Mouse (Mus musculus) ES-E14 (cell line): ENCODE measurements at regions not wholly inside any gene's neighbourhood (a gene's known extent, or its start where the extent isn't known, plus 50 kb on each side); places are given as distances from the start of the nearest gene placed in this dataset.

Experiments
- DNase-seq: peaks from one replicate; pipeline ENCODE4 v3.0.0-alpha.2; 2013; ENCODE audit warnings: low read depth, low spot score
- H3K27ac ChIP-seq: 2 replicates; pipeline ENCODE4 v1.5.1; 2012; ENCODE audit warnings: low read depth, mild to moderate bottlenecking, low read length, moderate library complexity, mixed read lengths; ENCODE audit not compliant: poor library complexity, insufficient read depth, severe bottlenecking
- H3K36me3 ChIP-seq: 2 replicates; pipeline ENCODE4 v1.6.1; 2012; ENCODE audit warnings: mild to moderate bottlenecking, low read length, moderate library complexity, mixed read lengths; ENCODE audit not compliant: control insufficient read depth, poor library complexity, insufficient read depth, severe bottlenecking
- H3K4me1 ChIP-seq, 2 experiments: fragments of 150-350 bp in 1 of 2; sonication (generic) in 1 of 2; 2 replicates each; pipeline ENCODE4 v1.6.1; 2012; ENCODE audit warnings: low read length in 2 of 2, mild to moderate bottlenecking in 1 of 2, mixed read lengths in 1 of 2; ENCODE audit not compliant: control insufficient read depth in 2 of 2, insufficient read depth in 2 of 2, poor library complexity in 1 of 2
- H3K4me3 ChIP-seq, 2 experiments: fragments of 150-350 bp in 1 of 2; sonication (generic) in 1 of 2; 2 replicates each; pipeline ENCODE4 v1.5.1; 2012; ENCODE audit warnings: low read length in 2 of 2, low read depth in 1 of 2, mild to moderate bottlenecking in 1 of 2, mixed read lengths in 1 of 2; ENCODE audit not compliant: insufficient read depth in 1 of 2, poor library complexity in 1 of 2, severe bottlenecking in 1 of 2
- H3K9ac ChIP-seq: 2 replicates; pipeline ENCODE4 v1.6.1; 2012; ENCODE audit warnings: low read depth, mild to moderate bottlenecking, low read length, mixed read lengths; ENCODE audit not compliant: poor library complexity, insufficient read depth, severe bottlenecking
- H3K9me3 ChIP-seq: fragments of 150-350 bp; sonication (generic); 2 replicates; pipeline ENCODE4 v1.6.1; 2012; ENCODE audit warnings: low read depth, mild to moderate bottlenecking, low read length; ENCODE audit not compliant: control insufficient read depth, insufficient read depth
- CHD2 ChIP-seq: IDR thresholded peaks from 2 replicates; pipeline ENCODE4 v1.6.1; 2014; ENCODE audit warnings: mild to moderate bottlenecking, low read depth, low read length, inconsistent platforms
- HCFC1 ChIP-seq: IDR thresholded peaks from 2 replicates; pipeline ENCODE4 v1.6.1; 2012; ENCODE audit warnings: low read length, inconsistent platforms, borderline replicate concordance; ENCODE audit not compliant: insufficient read depth
- MAFK ChIP-seq: IDR thresholded peaks from 2 replicates; pipeline ENCODE4 v1.6.1; 2014; ENCODE audit warnings: mild to moderate bottlenecking, low read depth, low read length, inconsistent platforms; ENCODE audit not compliant: insufficient read depth
- ZC3H11A ChIP-seq: IDR thresholded peaks from 2 replicates; pipeline ENCODE4 v1.6.1; 2012; ENCODE audit warnings: low read depth, mild to moderate bottlenecking, inconsistent platforms, low read length, borderline replicate concordance
- ZNF384 ChIP-seq: IDR thresholded peaks from 2 replicates; pipeline ENCODE4 v1.6.1; 2012; ENCODE audit warnings: low read depth, low read length, inconsistent platforms
- in situ Hi-C, 2 experiments: fragments of 600-800 bp; cut with MboI; formaldehyde crosslinking; loops; one replicate each; pipeline ENCODE4 v1.15.1; 2025; ENCODE audit warnings: low sequenced_read_pairs in 2 of 2, inconsistent platforms in 1 of 2; ENCODE audit not compliant: unreplicated experiment in 2 of 2

DNA sequence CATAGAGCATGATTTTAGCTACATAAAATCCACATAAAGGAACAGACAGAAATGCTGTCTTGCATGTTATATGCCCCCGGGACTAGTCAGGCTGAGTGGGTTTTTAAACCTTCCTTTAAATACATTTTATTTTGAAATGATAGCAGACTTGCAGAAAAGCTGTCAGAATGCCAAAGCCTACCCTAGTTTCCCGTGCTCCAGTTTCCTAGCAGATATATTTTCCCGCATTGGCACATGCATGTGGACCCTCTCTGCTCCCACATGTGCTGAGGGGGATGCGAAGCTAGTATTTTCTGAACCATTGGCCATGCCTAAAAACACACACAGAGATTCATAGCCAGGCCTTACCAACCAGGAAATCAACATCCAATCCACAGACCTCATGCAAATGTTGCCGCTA lies 105.8 kb downstream of the Utp6 start:
- DNase-seq = no peak
- no peak overlapping the region for H3K9ac ChIP-seq
- in situ Hi-C loops = no loop called here
- no peaks in the 10 kb centered on the region for H3K36me3 ChIP-seq
- no peaks in the 10 kb centered on the region for H3K4me1 ChIP-seq
- TF ChIP-seq HCFC1 (no peak), ZNF384 (no peak), ZC3H11A (no peak), CHD2 (no peak), MAFK (no peak)
- no peak overlapping the region for H3K4me3 ChIP-seq
- H3K27ac ChIP-seq = no peak overlapping the region
- H3K9me3 ChIP-seq = no peaks in the 10 kb centered on the region

DNA sequence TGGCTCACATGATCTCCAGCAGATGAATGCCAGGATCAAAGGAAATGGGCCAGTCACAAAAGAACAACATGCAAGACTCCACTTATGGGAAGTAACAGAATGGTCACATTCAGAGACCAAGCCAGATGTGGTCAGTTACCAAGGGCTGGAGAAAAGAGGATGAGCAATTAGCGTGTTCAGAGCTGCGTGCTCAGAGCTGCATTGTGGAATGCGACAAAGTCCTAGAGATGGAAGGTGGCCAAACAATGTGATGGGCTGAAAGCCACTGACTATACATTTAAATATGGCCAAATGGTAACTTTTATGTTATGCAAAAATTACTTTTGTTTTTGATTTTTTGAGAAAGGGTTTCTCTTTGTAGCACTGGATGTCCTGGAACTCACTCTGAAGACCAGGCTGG lies 112.6 kb downstream of the Utp6 start:
- in situ Hi-C loops = no loop called here
- H3K36me3 ChIP-seq = no peaks in the 10 kb centered on the region
- DNase-seq = no peak
- no peak for TF ChIP-seq ZNF384
- TF ChIP-seq CHD2 = no peak
- TF ChIP-seq ZC3H11A = no peak
- TF ChIP-seq MAFK = no peak
- TF ChIP-seq HCFC1 = no peak
- no peaks in the 10 kb centered on the region for H3K4me1 ChIP-seq
- H3K27ac ChIP-seq = no peak overlapping the region
- H3K4me3 ChIP-seq = no peak overlapping the region
- H3K9me3 ChIP-seq = no peaks in the 10 kb centered on the region
- H3K9ac ChIP-seq = no peak overlapping the region

DNA sequence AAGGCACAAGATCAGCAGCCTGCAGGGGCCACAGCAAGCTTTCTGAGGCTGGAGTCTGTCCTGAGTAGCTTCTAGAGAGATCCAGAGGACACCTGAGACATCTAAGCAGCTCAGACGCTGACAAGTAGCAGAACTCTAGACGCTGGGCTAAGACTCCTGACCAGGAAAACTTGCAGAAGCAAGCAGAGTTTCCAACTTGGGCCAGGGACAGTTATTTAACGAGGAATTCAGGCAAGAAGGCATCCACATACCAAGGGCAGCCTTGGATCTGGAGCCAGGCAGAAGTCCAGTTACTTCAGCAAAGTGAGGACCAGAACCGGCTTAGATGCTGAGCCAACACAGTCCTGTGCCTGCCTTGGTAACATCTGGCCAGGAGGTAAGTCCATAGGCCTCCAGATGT lies 117.8 kb downstream of the Utp6 start:
- no peak overlapping the region for H3K4me3 ChIP-seq
- H3K9ac ChIP-seq = no peak overlapping the region
- H3K9me3 ChIP-seq = no peaks in the 10 kb centered on the region
- H3K36me3 ChIP-seq = no peaks in the 10 kb centered on the region
- H3K4me1 ChIP-seq = no peaks in the 10 kb centered on the region
- in situ Hi-C loops = no loop called here
- TF ChIP-seq HCFC1 (no peak), MAFK (no peak), CHD2 (no peak), ZC3H11A (no peak), ZNF384 (no peak)
- no peak for DNase-seq
- no peak overlapping the region for H3K27ac ChIP-seq

DNA sequence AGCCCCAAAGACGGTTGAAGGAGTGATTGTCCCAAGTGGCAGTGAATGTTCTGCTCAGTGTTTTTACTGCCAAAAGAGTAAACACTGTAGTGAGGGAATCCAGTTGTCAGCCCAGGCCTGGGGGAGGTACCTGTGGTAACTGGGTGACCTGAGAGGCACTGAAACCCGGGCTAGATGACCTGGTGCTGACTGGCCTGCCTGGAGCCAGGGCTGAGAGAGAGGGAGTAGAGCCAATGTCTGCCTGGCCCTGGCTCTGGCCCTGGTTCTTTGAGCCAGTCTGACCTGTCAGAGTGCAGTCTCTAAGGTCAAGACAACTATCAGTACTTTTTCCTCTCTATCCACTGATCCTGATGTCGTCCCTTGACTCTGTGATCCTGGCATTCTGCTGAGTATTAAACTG lies 119.2 kb downstream of the Utp6 start:
- H3K36me3 ChIP-seq = no peaks in the 10 kb centered on the region
- H3K9me3 ChIP-seq = no peaks in the 10 kb centered on the region
- no peak overlapping the region for H3K4me3 ChIP-seq
- H3K4me1 ChIP-seq = no peaks in the 10 kb centered on the region
- no peak for TF ChIP-seq MAFK
- no peak for TF ChIP-seq ZC3H11A
- TF ChIP-seq HCFC1 = no peak
- no peak for TF ChIP-seq ZNF384
- no peak for TF ChIP-seq CHD2
- no peak overlapping the region for H3K9ac ChIP-seq
- in situ Hi-C loops = no loop called here
- H3K27ac ChIP-seq = no peak overlapping the region
- DNase-seq = no peak

DNA sequence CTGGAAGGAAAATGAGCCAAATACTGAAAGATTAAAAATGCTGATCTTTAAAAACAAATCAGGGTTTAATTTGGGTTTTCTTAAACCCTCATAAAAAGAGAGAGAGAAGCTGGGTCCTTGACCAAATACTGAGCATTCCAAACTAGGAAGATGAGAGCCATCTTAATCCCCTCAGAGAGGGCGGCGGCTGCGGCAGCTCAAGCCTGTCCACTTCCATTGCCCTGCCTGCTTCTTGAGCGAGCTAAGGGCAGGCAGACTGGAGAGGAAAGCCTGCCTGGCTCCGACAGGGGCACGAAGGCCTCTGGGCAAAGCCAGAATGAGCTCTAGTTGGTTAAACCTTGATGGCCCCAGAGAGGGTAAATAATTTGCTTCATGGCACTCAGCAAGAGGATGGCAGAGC lies 122.2 kb downstream of the Utp6 start:
- in situ Hi-C loops = no loop called here
- Histone ChIP-seq H3K9ac (no peak overlapping the region), H3K4me1 (no peaks in the 10 kb centered on the region), H3K36me3 (no peaks in the 10 kb centered on the region), H3K27ac (no peak overlapping the region), H3K9me3 (no peaks in the 10 kb centered on the region), H3K4me3 (no peak overlapping the region)
- no peak for DNase-seq
- no peak for TF ChIP-seq HCFC1
- no peak for TF ChIP-seq CHD2
- TF ChIP-seq MAFK = no peak
- TF ChIP-seq ZNF384 = no peak
- no peak for TF ChIP-seq ZC3H11A
